Mouse (Mus musculus) ES-Bruce4 (cell line): ENCODE data around the gene Slc28a3.

ENCODE experiments used
- CTCF ChIP-seq: IDR thresholded peaks from one replicate; pipeline ENCODE4 v1.8.1; 2011; ENCODE audit warnings: low read depth, low read length
- EP300 ChIP-seq: IDR thresholded peaks from 2 replicates; pipeline ENCODE4 v1.6.1; 2011; ENCODE audit warnings: low read depth, low read length; ENCODE audit not compliant: insufficient read depth
- POLR2A ChIP-seq: IDR thresholded peaks from one replicate; pipeline ENCODE4 v1.8.1; 2011; ENCODE audit warnings: low read length; ENCODE audit not compliant: insufficient read depth

DNA sequence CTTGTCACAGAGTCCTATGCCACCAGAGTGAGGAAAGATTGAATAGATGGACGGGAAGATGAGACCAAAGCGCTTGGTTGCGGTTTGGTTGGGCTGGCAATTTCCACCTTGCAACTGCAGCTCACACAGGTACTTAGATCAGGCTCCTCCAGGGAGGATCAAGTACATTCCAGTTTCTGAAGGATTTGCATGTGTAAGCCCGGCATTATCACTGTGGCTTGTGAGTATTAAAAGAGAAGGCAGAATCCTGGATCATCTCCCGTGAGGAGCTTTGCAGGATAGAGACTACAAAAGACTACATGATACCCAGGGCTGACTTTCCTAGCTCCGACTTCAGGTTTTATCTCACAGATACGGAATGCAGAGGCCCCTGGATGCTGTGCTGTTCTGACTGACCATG lies 71.7 kb downstream of the Slc28a3 start:
- TF ChIP-seq CTCF (no peak), EP300 (no peak), POLR2A (no peak)
